ENCODE assay signal across 8 mouse cellular contexts in genomic region chr14:25636297-25636696, GRCm38 (mm10). TPM values are rescaled to one million over a fixed set of nuclear protein-coding genes. Genes with fewer than 3 reads are reported as not detected.
DNase-seq lines count a peak whose midpoint lies in the region; ATAC-seq lines count a peak whose summit lies in the region.

No protein-coding gene starts in this region.

- ATAC-seq in hindbrain, embryonic 14.5 days (ENCODE audit: low FRiP score): peak; percentile 63; the same call in 1 of the 2 replicates
- ATAC-seq in erythroblast, adult 5-6 weeks (replicated peaks; ENCODE audit: low FRiP score, poor library complexity, severe bottlenecking): no peak

- intact Hi-C loops in gastrocnemius, postnatal 36 days (cut with DNase I): no loop called here

- H3K27ac ChIP-seq in hindbrain, embryonic 14.5 days: peak overlapping the region; percentile 65

- no peak overlapping the region for H3K4me3 ChIP-seq in hindbrain, embryonic 14.5 days (replicated peaks; ENCODE audit: low read length)

- no peak overlapping the region for H3K4me2 ChIP-seq in hindbrain, embryonic 14.5 days (replicated peaks)

- H3K9me3 ChIP-seq in hindbrain, embryonic 14.5 days (ENCODE audit: control insufficient read depth, low read length): no peaks in the 10 kb centered on the region

- H3K9ac ChIP-seq in hindbrain, embryonic 14.5 days: no peak overlapping the region

- H3K36me3 ChIP-seq in hindbrain, embryonic 14.5 days (replicated peaks; ENCODE audit: control insufficient read depth, insufficient read depth): peaks cover 46% of the 10 kb centered on the region

- DNase-seq in gastrocnemius, postnatal 25 days: peak; percentile 47
- no peak for DNase-seq in gastrocnemius, postnatal 36 days
- DNase-seq in MN1 (ENCODE audit: low spot score): peak; percentile 88
- DNase-seq in cerebellum, postnatal 36 days: peak; percentile 65 to 71
- DNase-seq in hindbrain, embryonic 14.5 days (ENCODE audit: low spot score): peak; percentile 44
- no peak for DNase-seq in spleen, postnatal 14 days (ENCODE audit: low spot score in 2 of 2)
- no peak for DNase-seq in c-Kit-positive CD71-positive TER-119-positive erythroid progenitor cells, embryonic 14.5 days (ENCODE audit: low spot score)

- 18% methylated on average over 7 of the region's 7 CpGs for WGBS in hindbrain, embryonic 14.5 days

- no peaks in the 10 kb centered on the region for H3K27me3 ChIP-seq in hindbrain, embryonic 14.5 days (ENCODE audit: control insufficient read depth, insufficient read depth, low read length)

- H3K4me1 ChIP-seq in hindbrain, embryonic 14.5 days (replicated peaks; ENCODE audit: control insufficient read depth, insufficient read depth, low read length): peaks cover 40% of the 10 kb centered on the region

RNA-seq across cellular contexts. Expression of gene Ppif, which starts 57.7 kb away (rescaled TPM):
- total RNA-seq in gastrocnemius, postnatal 25 days (2021): 10 to 100 TPM; 39.9 to 51.1 TPM
- 10 to 100 TPM; 31.8 to 36.5 TPM for total RNA-seq in gastrocnemius, postnatal 36 days (2021)
- polyA plus RNA-seq in hindbrain, embryonic 14.5 days (2014; fragmentation: Nextera tagmentation; extraction: Ambion mirVana): 29.5 and 31.8 TPM in 2 replicates
- 11.7 and 16.5 TPM in 2 replicates for total RNA-seq in erythroblast, adult 5-6 weeks (2015; ENCODE audit: low replicate concordance)
- 2.6 and 4.7 TPM in 2 replicates for total RNA-seq in erythroblast, adult 5-6 weeks (2017; ENCODE audit: low replicate concordance)

Comparison
In these comparisons a context has a peak if more than half of its experiments do, and no peak if none do; other contexts are left out.
1. DNase-seq: peak in gastrocnemius, postnatal 25 days (single experiment), MN1 (single experiment), cerebellum, postnatal 36 days (2 of 2) and hindbrain, embryonic 14.5 days (single experiment); none in gastrocnemius, postnatal 36 days (0 of 2), spleen, postnatal 14 days (0 of 2) and c-Kit-positive CD71-positive TER-119-positive erythroid progenitor cells, embryonic 14.5 days (single experiment).